Mouse (Mus musculus) yolk sac, embryonic 10.5 days (tissue): Measurements from ENCODE around the gene Tmem120b.

Source experiments
- DNase-seq: peaks from one replicate; pipeline ENCODE4 v3.0.0-alpha.2; 2017; ENCODE audit warnings: low spot score

The Tmem120b gene

GRCm38 (mm10) chr5:123159446-123159845 lies 91.2 kb downstream of the Tmem120b start:
- DNase-seq, result no peak

- no peak for DNase-seq
Observed at GRCm38 (mm10) chr5:123159866-123160265, 91.7 kb downstream of the Tmem120b start.

DNA sequence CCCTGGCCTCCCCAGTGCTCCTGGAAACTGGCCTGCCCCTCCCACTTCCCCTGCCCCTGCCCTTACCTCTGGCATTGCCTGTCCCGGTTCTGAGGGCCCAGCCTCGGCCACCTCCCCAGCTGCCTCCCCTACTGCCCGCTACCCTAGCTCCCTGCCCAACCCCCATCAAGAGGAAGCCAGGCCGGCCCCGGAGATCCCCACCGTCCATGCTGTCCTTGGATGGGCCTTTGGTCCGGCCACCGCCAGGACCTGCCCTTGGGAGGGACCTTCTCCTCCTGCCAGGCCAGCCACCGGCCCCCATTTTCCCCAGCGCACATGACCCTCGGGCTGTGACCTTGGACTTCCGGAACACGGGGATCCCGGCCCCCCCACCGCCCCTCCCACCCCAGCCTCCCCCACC lies 92.1 kb downstream of the Tmem120b start:
- no peak for DNase-seq

- no peak for DNase-seq
Observed at GRCm38 (mm10) chr5:123162942-123163341, 94.7 kb downstream of the Tmem120b start.

- DNase-seq, result no peak
Observed at GRCm38 (mm10) chr5:123166437-123166836, 98.2 kb downstream of the Tmem120b start.
